Mouse (Mus musculus) heart, embryonic 15.5 days (tissue): Measurements from ENCODE around the gene Ly75. TPM values are rescaled to one million over a fixed set of nuclear protein-coding genes. Genes with fewer than 3 reads are reported as not detected.

Experiments
- ATAC-seq: fragments of 200-750 bp; cut with Nextera tagmentation; replicated peaks from 2 replicates; pipeline ENCODE4 v1.8.0; 2017; ENCODE audit warnings: low read depth, moderate TSS enrichment; ENCODE audit not compliant: insufficient number of reproducible peaks, insufficient read depth, low FRiP score
- H3K27ac ChIP-seq: fragments of 300-500 bp; sonication (generic); 2 replicates; pipeline ENCODE4 v1.5.1; 2015; ENCODE audit warnings: mild to moderate bottlenecking, inconsistent platforms
- H3K27me3 ChIP-seq: fragments of 300-500 bp; sonication (generic); 2 replicates; pipeline ENCODE4 v1.6.1; 2015; ENCODE audit warnings: inconsistent platforms
- H3K36me3 ChIP-seq: fragments of 300-500 bp; sonication (generic); 2 replicates; pipeline ENCODE4 v1.6.1; 2015; ENCODE audit warnings: mild to moderate bottlenecking, inconsistent platforms
- H3K4me1 ChIP-seq: fragments of 300-500 bp; sonication (generic); replicated peaks from 2 replicates; pipeline ENCODE4 v1.6.1; 2015; ENCODE audit warnings: inconsistent platforms
- H3K4me2 ChIP-seq: fragments of 300-500 bp; sonication (generic); 2 replicates; pipeline ENCODE4 v1.6.1; 2015; ENCODE audit warnings: inconsistent platforms, mild to moderate bottlenecking, moderate library complexity
- H3K4me3 ChIP-seq: fragments of 300-500 bp; sonication (generic); 2 replicates; pipeline ENCODE4 v1.5.1; 2015; ENCODE audit warnings: mild to moderate bottlenecking, inconsistent platforms
- H3K9ac ChIP-seq: fragments of 300-500 bp; sonication (generic); 2 replicates; pipeline ENCODE4 v1.6.1; 2015; ENCODE audit warnings: mild to moderate bottlenecking, inconsistent platforms
- H3K9me3 ChIP-seq: fragments of 300-500 bp; sonication (generic); replicated peaks from 2 replicates; pipeline ENCODE4 v1.6.1; 2016; ENCODE audit warnings: inconsistent platforms
- WGBS: fragments of 180-500 bp; shearing (Covaris S2); methylation state at CpG from one replicate; pipeline ENCODE4 v1.1.7; 2015; ENCODE audit warnings: mixed read lengths; 5-methylcytosine and 5-hydroxymethylcytosine counted together
- polyA plus RNA-seq: library from polyadenylated mRNA; unstranded; fragments of >200 nt; fragmentation: Nextera tagmentation; extraction: Ambion mirVana; gene quantifications from 2 replicates; pipeline ENCODE4 v1.2.1, GENCODE M21; 2015

Gene Ly75
- 1.3 and 5.0 TPM in 2 replicates for polyA plus RNA-seq

- no peaks in the 10 kb centered on the region; the same call in 1 of the 2 replicates for H3K27me3 ChIP-seq
- H3K4me2 ChIP-seq: peak within 1 kb of the TSS; percentile 91
- H3K4me3 ChIP-seq: peak within 1 kb of the TSS; percentile 61
- H3K36me3 ChIP-seq: no peaks in the 10 kb centered on the region
- no peak within 1 kb of the TSS for H3K27ac ChIP-seq
- H3K9ac ChIP-seq: peak within 1 kb of the TSS; percentile 65
- 1% methylated on average over 46 of the region's 46 CpGs for WGBS
- H3K4me1 ChIP-seq: peaks cover 19% of the 10 kb centered on the region
- ATAC-seq: peak; percentile 96
- no peaks in the 10 kb centered on the region for H3K9me3 ChIP-seq
Observed at GRCm38 (mm10) chr2:60382858-60383669, at the start of gene Ly75. Gene Ly75, minus strand, starts transcription at chr2:60383303.

- Histone ChIP-seq H3K9me3 (no peaks in the 10 kb centered on the region), H3K36me3 (no peaks in the 10 kb centered on the region), H3K9ac (no peak overlapping the region), H3K27me3 (no peaks in the 10 kb centered on the region), H3K27ac (no peak overlapping the region), H3K4me2 (no peak overlapping the region), H3K4me3 (no peak overlapping the region), H3K4me1 (no peaks in the 10 kb centered on the region)
- no peak for ATAC-seq
- WGBS: 79% methylated on average over 8 of the region's 8 CpGs
Observed at GRCm38 (mm10) chr2:60430315-60431021, 47.4 kb upstream of the Ly75 start.

GRCm38 (mm10) chr2:60418075-60418474, 35.0 kb upstream of the Ly75 start:
- H3K4me3 ChIP-seq: no peak overlapping the region
- no peak overlapping the region for H3K4me2 ChIP-seq
- WGBS: 3% methylated on average over 6 of the region's 6 CpGs
- no peak overlapping the region for H3K9ac ChIP-seq
- H3K4me1 ChIP-seq: no peaks in the 10 kb centered on the region
- no peaks in the 10 kb centered on the region for H3K9me3 ChIP-seq
- H3K27ac ChIP-seq: no peak overlapping the region
- ATAC-seq: 0 out of 2 replicates have a peak, but pooled peaks have one; percentile 47
- no peaks in the 10 kb centered on the region for H3K36me3 ChIP-seq
- H3K27me3 ChIP-seq: no peaks in the 10 kb centered on the region

GRCm38 (mm10) chr2:60414334-60414733, 31.2 kb upstream of the Ly75 start:
- Histone ChIP-seq H3K36me3 (no peaks in the 10 kb centered on the region), H3K9me3 (no peaks in the 10 kb centered on the region), H3K9ac (no peak overlapping the region), H3K27ac (no peak overlapping the region), H3K27me3 (no peaks in the 10 kb centered on the region), H3K4me2 (no peak overlapping the region), H3K4me1 (no peaks in the 10 kb centered on the region), H3K4me3 (no peak overlapping the region)
- no peak for ATAC-seq
- WGBS: 59% methylated on average over 8 of the region's 8 CpGs

- no peak for ATAC-seq
- WGBS: 77% methylated on average over 18 of the region's 18 CpGs
- Histone ChIP-seq H3K36me3 (no peaks in the 10 kb centered on the region), H3K9me3 (no peaks in the 10 kb centered on the region), H3K9ac (no peak overlapping the region), H3K27ac (no peak overlapping the region), H3K4me3 (no peak overlapping the region), H3K27me3 (no peaks in the 10 kb centered on the region), H3K4me1 (no peaks in the 10 kb centered on the region), H3K4me2 (no peak overlapping the region)
Observed at GRCm38 (mm10) chr2:60413006-60413650, 30.0 kb upstream of the Ly75 start.

GRCm38 (mm10) chr2:60411181-60411580, 28.1 kb upstream of the Ly75 start:
- Histone ChIP-seq H3K9me3 (no peaks in the 10 kb centered on the region), H3K4me3 (no peak overlapping the region), H3K27me3 (no peaks in the 10 kb centered on the region), H3K27ac (no peak overlapping the region), H3K4me2 (no peak overlapping the region), H3K36me3 (no peaks in the 10 kb centered on the region), H3K4me1 (no peaks in the 10 kb centered on the region), H3K9ac (no peak overlapping the region)
- no peak for ATAC-seq
- 86% methylated on average over 7 of the region's 7 CpGs for WGBS

GRCm38 (mm10) chr2:60409989-60410763, 27.1 kb upstream of the Ly75 start:
- ATAC-seq: no peak
- 70% methylated on average over 11 of the region's 11 CpGs for WGBS

GRCm38 (mm10) chr2:60409194-60409593, 26.1 kb upstream of the Ly75 start:
- 65% methylated on average over 6 of the region's 6 CpGs for WGBS
- Histone ChIP-seq H3K9me3 (no peaks in the 10 kb centered on the region), H3K4me2 (no peak overlapping the region), H3K27ac (no peak overlapping the region), H3K9ac (no peak overlapping the region), H3K36me3 (no peaks in the 10 kb centered on the region), H3K27me3 (no peaks in the 10 kb centered on the region), H3K4me3 (no peak overlapping the region), H3K4me1 (no peaks in the 10 kb centered on the region)
- ATAC-seq: no peak

More at GRCm38 (mm10) chr2:60409989-60410763, 27.1 kb upstream of the Ly75 start:
- Histone ChIP-seq H3K9me3 (no peaks in the 10 kb centered on the region), H3K27me3 (no peaks in the 10 kb centered on the region), H3K27ac (no peak overlapping the region), H3K4me3 (no peak overlapping the region), H3K4me1 (no peaks in the 10 kb centered on the region), H3K9ac (no peak overlapping the region), H3K36me3 (no peaks in the 10 kb centered on the region), H3K4me2 (no peak overlapping the region)

- no peaks in the 10 kb centered on the region for H3K27me3 ChIP-seq
Observed at GRCm38 (mm10) chr2:60407387-60407786, 24.3 kb upstream of the Ly75 start.

GRCm38 (mm10) chr2:60405431-60405830, 22.3 kb upstream of the Ly75 start:
- Histone ChIP-seq H3K4me1 (no peaks in the 10 kb centered on the region), H3K9me3 (no peaks in the 10 kb centered on the region), H3K4me3 (no peak overlapping the region), H3K9ac (no peak overlapping the region), H3K36me3 (no peaks in the 10 kb centered on the region), H3K27ac (no peak overlapping the region), H3K27me3 (no peaks in the 10 kb centered on the region), H3K4me2 (no peak overlapping the region)
- WGBS: 85% methylated on average over 5 of the region's 5 CpGs
- ATAC-seq: no peak

More at GRCm38 (mm10) chr2:60407387-60407786, 24.3 kb upstream of the Ly75 start:
- H3K36me3 ChIP-seq: no peaks in the 10 kb centered on the region
- no peaks in the 10 kb centered on the region for H3K4me1 ChIP-seq
- WGBS: 78% methylated on average over 2 of the region's 2 CpGs
- ATAC-seq: no peak
- H3K4me2 ChIP-seq: no peak overlapping the region
- no peaks in the 10 kb centered on the region for H3K9me3 ChIP-seq
- no peak overlapping the region for H3K27ac ChIP-seq
- no peak overlapping the region for H3K9ac ChIP-seq
- no peak overlapping the region for H3K4me3 ChIP-seq

GRCm38 (mm10) chr2:60404763-60405162, 21.7 kb upstream of the Ly75 start:
- Histone ChIP-seq H3K9ac (no peak overlapping the region), H3K27me3 (no peaks in the 10 kb centered on the region), H3K36me3 (no peaks in the 10 kb centered on the region), H3K4me1 (no peaks in the 10 kb centered on the region), H3K4me2 (no peak overlapping the region), H3K27ac (no peak overlapping the region), H3K4me3 (no peak overlapping the region), H3K9me3 (no peaks in the 10 kb centered on the region)
- 78% methylated on average over 7 of the region's 7 CpGs for WGBS
- no peak for ATAC-seq
